Mouse (Mus musculus) left cerebral cortex, postnatal 36 days (tissue): ENCODE measurements at regions not wholly inside any gene's neighbourhood (a gene's known extent, or its start where the extent isn't known, plus 50 kb on each side); places are given as distances from the start of the nearest gene placed in this dataset. TPM values are rescaled to one million over a fixed set of nuclear protein-coding genes. Genes with fewer than 3 reads are reported as not detected.

Source experiments
- microRNA-seq: library from miRNA; unstranded; fragments of <30 nt; microRNA quantifications from one replicate; pipeline ENCODE4 v1.2.0, GENCODE M21; 2022

Small RNAs in the stretch of these regions (microRNA-seq; reads per million reads assigned to microRNA genes)
- gene Gm23177, result not detected
